Mouse (Mus musculus) WW6 (cell line): ENCODE results near the gene Oxnad1.
A peak's percentile ranks its signal among the peaks of the same experiment; 100 is the strongest.
"Not testable (repeated sequence)": the region's sequence is repeated elsewhere in the genome, so short reads cannot be mapped to it uniquely, and the experiment has no call there.

Experiments used
- DNase-seq: peaks from one replicate; pipeline ENCODE4 v3.0.0-alpha.2; 2013; ENCODE audit warnings: low read depth, low spot score

Gene Oxnad1

DNA sequence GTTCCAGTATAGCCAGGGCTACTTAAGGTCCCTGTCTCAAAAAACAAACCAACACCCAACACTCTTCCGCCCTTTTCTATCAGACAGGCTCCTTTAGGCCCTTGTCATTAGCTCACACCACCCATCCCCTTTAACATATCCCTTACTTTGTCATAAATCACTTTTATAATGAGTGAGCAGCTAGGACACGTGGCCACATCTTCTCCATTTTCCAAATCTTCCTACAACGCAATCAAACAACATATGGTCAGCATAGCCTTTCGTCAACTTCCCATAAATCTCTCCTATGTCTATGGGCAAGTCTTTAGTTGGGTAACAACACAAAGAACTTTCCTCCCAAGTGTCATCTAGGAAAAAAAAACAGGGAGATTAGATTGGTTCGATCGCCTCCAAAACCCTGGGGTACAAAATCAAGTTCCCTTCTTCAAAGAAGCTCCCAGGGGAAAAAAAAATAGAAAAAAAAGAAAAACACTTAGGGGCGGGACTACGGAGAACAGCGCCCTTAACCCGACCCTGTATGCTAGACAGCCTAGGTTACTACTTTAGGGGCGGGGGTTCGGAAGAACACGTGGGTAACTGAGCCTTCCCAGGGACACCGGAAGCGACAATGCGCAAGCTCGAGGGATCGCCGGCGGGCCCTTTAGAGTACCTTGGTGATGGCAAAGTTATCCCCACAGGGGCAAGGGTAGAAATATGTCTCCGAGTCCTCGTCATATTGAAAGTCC, at the start of gene Oxnad1:
Oxnad1 (plus strand) TSS at position 614 of the 725 bp plus-strand sequence.
- DNase-seq = peak; percentile 82

DNA sequence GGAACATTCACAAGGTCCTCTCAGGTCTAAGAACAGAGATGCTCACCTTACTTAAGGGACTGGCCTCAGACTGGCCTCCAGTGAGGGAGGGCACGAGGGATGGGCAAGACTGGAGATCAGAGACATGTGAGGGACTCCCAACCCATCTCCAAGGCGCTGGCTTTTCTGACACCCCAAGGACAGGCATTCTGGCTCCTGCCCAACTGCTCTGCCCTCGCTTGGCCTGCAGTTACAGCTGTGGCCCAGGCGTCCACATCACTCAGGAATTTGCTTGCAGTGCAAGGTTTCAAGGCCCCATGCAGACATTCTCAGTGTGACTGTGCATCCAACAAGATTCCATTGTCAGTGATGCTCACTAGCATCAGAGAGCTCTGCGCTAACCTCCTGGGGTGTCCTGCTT, 48.7 kb upstream of the Oxnad1 start:
- no peak for DNase-seq

DNA sequence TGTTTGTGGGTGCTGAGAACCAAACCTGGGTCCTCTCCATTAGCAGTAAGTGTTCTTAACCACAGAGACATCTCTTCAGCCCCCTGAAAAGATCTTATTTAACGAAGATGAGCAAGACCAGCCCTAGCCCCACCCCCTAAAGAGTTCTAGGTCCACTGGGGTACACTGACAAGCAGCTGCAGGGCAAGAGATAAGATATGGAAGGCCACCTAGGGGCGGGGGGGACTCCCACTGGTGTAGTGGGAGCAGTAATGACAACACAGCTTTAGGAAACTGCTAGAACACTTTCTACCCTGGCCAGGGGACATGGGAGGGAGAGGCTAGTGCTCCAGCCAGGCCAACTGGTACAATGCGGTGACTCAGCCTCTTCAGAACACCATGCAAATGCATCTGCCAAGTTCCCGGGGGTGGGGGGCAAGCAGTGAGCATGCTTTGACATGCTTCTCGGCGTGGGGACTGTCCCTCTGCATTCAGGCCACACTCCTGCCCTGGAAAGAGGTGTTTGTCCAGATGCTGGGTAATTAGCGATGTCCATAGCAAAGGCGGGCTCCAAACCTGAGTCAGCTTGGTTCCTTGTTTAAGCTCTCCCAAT, 47.4 kb upstream of the Oxnad1 start:
- no peak for DNase-seq

DNA sequence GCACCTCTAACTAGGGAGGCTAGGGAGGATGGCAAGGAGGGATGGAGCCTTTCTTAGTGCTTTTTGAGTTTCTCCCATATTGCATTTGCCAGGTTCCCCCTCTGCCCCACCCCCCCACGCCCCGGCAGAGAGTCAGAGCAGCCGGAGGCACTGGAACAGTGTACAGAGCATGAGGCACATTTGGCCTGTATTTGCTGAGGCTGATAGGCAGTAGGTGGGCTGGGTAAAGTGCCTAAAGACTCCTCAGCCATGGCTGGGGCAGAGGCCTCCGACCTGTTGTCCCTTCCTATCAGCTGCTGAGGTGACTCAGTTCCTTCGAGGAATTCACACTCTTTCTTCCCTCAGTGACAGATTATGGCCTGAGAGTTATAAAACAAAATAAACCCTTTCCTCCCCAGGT, 43.1 kb upstream of the Oxnad1 start:
- DNase-seq = no peak

DNA sequence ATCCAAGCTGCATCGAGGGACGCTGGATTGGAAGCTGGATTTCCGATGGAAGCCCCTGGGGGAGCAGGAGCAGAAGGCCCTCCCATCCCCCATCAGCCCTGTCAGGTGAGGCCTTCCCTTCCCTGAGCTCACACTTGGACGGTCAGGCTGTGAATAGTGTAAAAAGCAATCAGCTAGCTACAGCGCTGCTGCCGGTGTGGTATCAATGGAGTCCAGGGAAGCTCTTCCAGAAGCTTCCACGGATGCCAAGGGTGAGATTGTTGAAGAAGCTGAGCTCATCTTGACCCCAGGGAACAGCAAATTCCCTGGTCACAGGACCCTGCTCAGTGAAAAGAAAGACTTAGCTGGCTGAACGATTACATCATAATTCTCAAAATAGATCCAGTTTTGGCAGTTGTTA, 38.8 kb upstream of the Oxnad1 start:
- no peak for DNase-seq

DNA sequence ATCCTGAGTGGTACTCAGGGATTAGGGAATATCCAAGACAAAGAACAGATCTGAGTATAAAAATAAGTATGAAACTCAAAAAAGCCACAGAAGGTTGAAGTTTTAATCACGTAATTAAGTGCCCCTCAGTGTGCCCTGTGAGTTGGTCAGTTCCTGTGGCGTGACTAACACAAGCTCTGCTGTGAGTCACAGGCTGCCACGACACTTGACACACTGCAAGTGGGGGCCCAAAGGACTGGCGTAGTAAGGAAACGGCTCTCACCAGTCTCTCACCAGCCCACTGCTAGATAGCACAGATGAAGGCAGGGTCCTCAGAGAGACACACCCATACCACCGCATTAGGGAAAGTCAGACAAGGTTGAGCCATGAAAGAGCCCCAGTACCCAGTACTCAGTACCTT, 35.0 kb upstream of the Oxnad1 start:
- no peak for DNase-seq

DNA sequence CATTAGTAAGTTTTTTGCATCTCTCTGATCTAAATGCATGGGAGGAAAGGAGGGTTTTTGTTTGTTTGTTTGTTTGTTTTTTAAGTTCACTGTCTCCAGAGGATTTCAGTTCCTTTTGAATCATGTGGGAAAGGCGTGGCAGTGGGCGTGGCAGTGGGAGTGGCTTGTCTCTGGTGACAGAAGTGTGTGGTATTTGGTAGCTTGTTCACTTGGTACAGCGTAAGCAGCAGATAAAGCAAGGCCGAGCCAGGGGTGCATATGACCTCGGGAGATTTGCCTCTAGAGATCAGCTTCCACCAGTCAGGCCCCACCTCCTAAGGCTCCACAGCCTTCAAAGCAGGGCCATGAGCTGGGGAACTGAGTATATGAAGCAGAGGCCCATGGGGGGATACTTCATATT, 31.3 kb upstream of the Oxnad1 start:
- no peak for DNase-seq

DNA sequence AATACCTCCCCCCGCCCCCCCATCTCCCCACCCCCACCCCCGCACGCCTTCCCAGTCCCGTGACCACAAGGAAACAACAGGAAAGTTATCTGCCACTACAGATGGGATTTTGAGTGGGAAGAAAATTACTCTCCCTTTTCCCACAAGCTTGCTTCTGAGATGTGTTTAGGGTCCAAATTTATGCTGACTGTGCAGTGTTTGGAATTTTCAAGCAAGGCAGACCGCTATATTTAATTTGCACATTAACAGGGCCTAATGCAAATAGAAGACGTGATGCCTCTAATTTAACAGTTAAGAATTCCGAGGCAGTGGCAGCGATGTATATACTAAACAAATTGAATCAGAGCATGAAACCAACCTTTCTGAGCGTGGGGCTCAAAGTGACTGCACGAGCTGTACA, 30.4 kb upstream of the Oxnad1 start:
- no peak for DNase-seq

DNA sequence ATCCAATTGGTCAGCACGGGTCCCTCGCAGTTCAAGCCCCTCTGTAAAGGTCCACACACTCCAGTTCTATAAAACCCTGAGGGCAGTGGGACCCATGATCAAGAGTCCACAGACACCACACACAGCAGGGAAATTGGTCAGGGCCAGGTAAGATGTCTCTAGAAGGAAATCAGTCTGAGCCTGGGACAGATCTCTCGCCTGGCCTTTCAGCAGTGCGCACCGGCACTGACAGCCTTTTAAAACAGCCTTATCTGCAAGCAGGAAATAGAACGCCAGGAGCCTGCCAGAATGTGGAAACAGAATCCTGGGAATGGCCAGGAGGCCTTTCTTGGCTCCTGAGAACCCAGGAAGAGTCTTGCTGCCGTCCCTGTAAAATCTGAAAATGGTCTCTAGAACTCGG, 29.4 kb upstream of the Oxnad1 start:
- no peak for DNase-seq

DNA sequence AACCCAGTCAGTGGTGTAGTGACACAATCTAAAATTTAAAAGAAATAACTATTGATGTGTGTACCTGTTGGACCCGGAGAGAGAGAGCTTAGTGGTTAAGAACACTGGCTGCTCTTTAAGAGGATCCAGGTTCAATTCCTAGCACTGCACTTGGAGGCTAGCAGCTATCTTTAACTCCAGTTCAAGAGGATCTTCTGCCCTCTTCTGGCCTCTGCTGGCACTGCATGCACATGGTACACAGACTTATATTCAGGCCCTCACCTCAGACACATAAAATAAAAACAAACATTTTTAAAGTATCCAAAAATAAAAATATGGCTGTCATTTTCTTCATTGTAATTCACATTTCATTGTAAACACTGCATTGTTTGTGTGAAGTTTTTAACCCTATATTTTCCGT, 28.5 kb upstream of the Oxnad1 start:
- DNase-seq = no peak

DNA sequence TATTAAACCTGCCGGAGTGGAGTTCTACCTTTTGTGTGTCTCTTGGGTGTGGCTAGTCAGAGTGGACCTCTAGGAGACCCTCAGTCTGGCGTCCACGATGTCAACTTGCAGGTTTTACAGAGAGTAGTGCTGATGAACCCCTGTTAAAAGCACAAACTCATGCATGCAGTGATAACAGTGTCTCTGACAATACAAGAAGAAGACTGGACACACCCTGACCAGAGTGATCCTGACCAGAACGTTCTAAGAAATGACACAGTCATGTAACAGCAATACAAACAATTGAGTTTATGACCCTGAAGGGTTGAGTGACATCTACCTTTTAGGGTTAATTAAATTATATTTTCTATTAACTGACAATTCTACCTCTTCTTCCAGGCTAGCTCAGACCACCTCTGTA, 27.5 kb upstream of the Oxnad1 start:
- no peak for DNase-seq

DNA sequence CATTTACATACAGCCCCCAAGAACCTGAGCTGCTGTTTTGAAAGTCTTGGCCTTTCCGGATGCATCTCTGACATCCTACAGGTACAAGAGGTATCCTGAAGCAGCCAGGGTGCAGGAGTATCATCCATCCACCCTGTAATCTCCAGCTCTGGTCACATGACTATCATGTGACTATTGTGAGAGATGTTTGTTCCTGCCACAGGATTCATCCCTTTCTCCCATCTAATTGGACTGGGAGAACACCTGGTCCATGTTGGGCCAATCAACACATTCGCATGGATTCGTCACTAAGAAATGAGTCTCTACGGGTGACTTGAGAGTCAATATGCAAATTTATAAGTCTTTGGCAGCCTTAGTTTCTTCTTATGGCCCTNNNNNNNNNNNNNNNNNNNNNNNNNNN, 23.8 kb upstream of the Oxnad1 start:
- no peak for DNase-seq

DNA sequence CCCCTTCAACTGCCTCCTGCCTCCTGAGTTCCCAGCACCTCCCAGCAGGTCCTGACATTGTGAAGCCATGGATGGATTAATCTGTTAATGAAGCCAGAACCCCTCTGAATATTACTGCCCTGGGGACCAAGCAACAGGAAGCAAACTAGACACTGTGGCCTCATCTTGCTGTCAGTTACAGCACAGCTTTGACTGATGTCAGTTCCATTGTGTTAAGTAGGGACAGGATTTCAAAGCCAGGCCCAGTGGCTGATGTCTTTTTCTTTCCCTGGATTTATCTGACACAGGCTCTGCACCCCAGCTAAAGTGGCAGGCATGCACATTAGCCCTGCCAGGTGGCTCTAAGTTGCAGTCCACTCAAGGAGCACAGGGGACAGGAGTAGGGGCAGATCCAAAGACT, 12.4 kb upstream of the Oxnad1 start:
- DNase-seq = no peak

DNA sequence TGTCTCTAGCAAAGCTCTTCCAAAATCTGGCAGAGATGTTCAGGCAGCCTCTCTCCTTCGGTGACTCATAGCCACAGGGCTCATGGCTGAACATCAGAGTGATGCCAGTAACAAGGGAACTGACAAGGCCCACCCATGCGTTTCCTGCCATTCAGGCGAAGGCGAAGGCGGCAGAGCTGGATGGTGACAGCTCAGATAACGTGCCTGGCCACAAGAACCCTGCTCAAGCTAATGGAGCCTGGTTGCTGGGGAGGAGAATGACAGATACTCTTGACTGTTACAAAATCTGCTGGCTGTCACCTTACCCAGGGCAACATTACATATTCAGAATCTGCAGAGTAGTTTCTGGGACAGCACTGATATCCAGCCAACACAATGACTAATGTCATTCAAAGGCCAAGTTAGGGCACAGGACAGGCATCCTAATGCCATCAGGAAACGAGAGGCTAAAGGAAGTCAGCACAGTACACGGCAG, 11.9 kb upstream of the Oxnad1 start:
- no peak for DNase-seq

DNA sequence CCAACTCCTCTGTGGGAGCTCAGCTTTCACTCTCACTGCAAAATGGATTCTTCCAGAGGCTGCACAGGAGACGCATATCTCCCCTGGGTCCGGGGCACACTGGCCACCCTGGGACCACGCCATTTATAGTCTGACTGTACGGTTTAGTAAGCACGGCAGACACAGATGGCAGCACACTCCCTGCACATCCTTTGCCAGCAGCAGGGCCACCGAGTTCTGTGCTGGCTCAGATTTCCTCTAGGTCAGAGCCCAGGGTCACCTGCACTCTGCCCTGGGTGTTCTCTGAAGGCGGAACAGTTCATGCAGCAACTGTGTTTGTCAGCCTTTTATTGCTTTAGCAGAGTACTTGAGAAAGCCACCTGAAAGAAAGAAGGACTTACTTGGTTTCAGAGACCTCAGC, 11.3 kb upstream of the Oxnad1 start:
- DNase-seq = no peak

DNA sequence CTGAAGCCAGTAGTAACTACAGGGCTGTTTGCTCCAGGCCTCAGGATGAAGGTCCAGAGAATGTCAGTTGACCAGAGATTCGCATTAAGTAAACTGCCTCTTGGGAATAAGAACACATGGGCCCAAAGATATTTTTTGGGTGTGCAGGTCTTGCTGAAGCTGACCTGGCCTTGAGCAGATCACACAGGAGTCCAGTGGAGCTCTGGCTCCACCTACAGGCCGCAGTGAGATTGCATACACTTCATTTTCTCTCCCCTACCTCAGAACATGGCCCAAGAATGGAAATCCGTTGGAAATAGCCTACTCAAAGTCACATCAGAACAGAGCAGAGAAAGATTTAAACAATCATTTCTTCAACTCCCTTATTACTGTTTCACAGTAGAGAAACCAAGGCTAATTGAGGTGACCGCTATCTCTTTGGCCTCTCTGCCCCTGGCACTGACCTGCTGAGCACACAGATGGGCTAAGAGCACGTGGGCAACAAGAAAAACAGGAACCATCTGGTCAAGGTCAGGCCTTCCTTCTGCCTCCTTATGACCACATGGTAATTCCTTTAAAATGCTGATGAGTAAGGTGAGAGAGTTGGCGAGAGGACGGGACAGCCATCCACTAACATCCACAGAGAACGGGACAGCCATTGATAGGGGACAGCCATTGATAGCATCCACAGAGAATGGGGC, 8.1 kb upstream of the Oxnad1 start:
- DNase-seq = peak; percentile 61

DNA sequence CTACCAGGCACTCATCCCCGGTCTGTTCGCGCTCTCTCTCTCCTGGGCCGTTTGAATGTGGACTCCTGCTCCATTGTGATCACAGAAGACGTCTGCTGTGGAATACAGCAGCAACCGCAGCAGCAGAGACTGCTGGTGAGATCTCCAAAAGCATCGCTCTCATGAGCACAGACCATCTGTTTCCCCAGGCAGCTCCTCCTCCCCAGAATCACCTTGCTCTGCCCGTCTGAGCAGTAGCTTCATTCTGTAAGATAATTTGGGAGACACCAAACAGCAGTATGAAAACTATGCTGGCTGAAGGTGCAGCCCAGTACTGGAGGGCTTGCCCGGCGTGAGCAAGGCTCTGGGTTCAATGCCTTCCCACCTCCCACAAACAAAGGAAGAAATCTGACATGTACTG, 4.1 kb upstream of the Oxnad1 start:
- DNase-seq = no peak

DNA sequence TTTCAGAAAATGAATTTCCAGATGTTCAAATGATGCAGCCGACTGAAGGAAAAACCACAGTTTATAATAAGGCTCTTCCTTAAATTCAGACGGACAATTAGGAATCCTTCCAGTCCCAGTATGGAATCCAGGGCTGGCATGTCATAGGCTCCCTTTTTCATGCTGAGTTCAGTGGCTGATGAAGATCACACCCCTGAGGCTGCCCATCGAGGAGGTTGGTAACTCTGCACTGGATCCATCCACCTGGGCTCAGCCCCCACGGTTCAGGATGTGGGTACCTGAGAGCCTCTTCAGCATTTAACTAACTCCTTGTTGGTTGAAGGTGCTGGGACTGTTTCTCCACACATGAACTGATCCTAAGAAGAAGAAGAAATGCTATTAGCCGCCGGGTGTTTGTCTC, 2.3 kb upstream of the Oxnad1 start:
- no peak for DNase-seq

DNA sequence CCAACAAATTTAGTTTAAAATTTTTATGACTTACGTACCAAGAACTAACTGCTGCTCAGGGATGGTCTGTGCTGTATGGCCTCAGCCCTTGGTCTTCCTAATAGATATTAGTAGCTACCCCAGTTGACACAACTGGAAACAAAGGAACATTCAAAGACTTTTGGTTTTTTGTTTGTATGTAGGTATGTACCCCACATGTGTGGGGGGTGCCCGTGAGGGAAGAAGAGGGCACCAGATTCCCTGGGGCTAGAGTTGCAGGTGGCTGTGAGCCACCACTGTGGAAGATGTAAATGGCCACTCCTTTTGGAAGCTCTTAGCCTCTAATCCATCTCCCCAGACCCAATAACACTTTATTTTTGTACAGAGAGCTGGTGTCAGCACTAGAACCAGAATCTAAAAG, 1.7 kb upstream of the Oxnad1 start:
- no peak for DNase-seq

DNA sequence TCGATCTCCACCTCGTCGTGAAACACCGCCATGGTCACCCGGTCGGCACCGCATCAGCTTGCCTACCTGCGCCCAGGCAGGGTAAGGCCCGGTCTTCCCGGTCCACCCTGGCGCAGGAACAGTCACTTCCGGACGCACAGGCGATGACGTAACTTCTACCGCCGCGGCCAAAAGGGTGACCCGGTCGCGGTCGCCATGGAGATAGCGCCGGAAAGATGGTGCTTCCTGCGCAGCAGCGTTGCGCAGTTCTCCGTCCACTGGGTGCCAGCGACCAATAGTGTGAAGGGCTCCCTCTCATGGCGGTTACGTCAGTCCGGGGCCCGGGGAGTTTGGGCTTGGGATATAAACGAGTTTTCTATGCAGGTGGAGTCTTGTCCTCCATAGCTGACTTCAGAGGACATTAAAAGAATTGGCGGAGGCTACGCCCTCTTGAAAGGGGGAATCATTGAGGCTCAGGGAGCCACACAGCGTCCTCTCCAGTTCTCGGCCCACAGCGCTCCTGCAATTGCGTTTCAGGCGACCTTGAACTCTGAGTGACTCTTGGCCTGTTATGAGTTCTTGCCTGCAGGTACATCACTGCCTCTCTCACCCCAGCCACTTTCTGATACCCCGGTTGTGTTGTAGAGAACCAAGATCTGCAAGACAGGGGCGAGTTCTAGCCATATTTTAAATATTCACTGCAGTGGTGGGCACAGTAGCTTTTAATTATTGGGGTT, 470 bp downstream of the Oxnad1 start, which contains the start of gene Dph3:
Dph3 (minus strand) TSS at position 244 of the 716 bp plus-strand sequence.
- peak; percentile 99 for DNase-seq

DNA sequence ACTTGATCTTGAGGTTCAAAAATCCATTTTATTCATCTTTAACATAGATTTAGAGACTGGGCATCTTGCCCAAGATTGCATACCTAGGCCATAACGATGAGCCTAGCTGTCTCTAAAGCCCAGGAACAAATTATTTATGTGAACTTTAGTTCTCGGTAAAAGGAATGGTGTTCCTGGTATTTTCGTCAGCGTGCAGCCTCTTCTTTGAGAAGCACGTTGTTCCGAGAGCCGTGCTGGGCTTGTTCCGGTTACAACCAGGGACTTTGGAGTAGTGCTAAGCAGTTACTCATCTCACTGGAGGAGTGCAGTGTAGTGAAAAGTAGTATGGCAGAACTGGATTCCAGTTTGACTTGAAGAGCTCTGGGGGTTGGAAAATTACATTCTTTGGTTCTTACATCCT, 1.1 kb downstream of the Oxnad1 start:
- no peak for DNase-seq

DNA sequence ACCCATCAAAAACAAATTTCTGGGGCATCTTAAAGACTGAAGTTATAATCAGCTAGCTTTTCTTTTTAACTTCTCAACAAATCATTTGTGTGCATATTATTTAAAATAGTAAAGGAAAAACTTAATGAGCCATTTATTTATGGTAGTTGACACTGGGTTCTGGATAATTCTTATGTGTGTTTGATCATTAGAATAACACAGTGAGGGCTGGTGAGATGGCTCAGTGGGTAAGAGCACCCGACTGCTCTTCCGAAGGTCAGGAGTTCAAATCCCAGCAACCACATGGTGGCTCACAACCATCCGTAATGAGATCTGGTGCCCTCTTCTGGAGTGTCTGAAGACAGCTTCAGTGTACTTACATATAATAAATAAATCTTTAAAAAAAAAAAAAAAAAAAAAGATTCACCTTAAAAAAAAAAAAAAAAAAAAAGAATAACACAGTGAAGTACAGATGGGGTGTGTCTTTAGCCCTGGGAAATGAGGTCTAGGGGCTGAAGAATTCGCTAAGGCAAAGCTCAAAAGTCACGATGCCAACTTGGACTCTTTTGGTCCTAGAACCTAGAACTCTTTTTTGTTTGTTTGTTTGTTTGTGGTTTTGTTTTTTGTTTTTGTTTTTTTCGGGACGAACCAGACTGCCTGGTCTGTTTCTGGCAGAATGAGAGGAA, 2.5 kb downstream of the Oxnad1 start:
- not testable (repeated sequence) for DNase-seq
